Mouse (Mus musculus) lung, embryonic 15.5 days (tissue): ENCODE data around the gene Lrrc26. TPM values are rescaled to one million over a fixed set of nuclear protein-coding genes. Genes with fewer than 3 reads are reported as not detected.

Experiments used
- ATAC-seq: fragments of 200-750 bp; cut with Nextera tagmentation; 2 replicates; pipeline ENCODE4 v1.8.0; 2017; ENCODE audit warnings: moderate number of reproducible peaks, borderline replicate concordance; ENCODE audit not compliant: low FRiP score, low TSS enrichment; ENCODE audit errors: extremely low read depth
- H3K27ac ChIP-seq: fragments of 300-500 bp; sonication (generic); 2 replicates; pipeline ENCODE4 v1.5.1; 2015; ENCODE audit warnings: moderate library complexity, mild to moderate bottlenecking, inconsistent platforms
- H3K27me3 ChIP-seq: fragments of 300-500 bp; sonication (generic); 2 replicates; pipeline ENCODE4 v1.6.1; 2015; ENCODE audit warnings: inconsistent platforms
- H3K36me3 ChIP-seq: fragments of 300-500 bp; sonication (generic); 2 replicates; pipeline ENCODE4 v1.6.1; 2015; ENCODE audit warnings: inconsistent platforms
- H3K4me1 ChIP-seq: fragments of 300-500 bp; sonication (generic); 2 replicates; pipeline ENCODE4 v1.6.1; 2015; ENCODE audit warnings: inconsistent platforms
- H3K4me2 ChIP-seq: fragments of 300-500 bp; sonication (generic); 2 replicates; pipeline ENCODE4 v1.6.1; 2015; ENCODE audit warnings: inconsistent platforms, mild to moderate bottlenecking, moderate library complexity
- H3K4me3 ChIP-seq: fragments of 300-500 bp; sonication (generic); 2 replicates; pipeline ENCODE4 v1.5.1; 2015; ENCODE audit warnings: mild to moderate bottlenecking, inconsistent platforms
- H3K9ac ChIP-seq: fragments of 300-500 bp; sonication (generic); 2 replicates; pipeline ENCODE4 v1.6.1; 2015; ENCODE audit warnings: inconsistent platforms
- H3K9me3 ChIP-seq: fragments of 300-500 bp; sonication (generic); 2 replicates; pipeline ENCODE4 v1.6.1; 2016; ENCODE audit warnings: inconsistent platforms
- WGBS: fragments of 180-500 bp; shearing (Covaris S2); methylation state at CpG from one replicate; pipeline ENCODE4 v1.1.7; 2015; 5-methylcytosine and 5-hydroxymethylcytosine counted together
- polyA plus RNA-seq: library from polyadenylated mRNA; unstranded; fragments of >200 nt; fragmentation: Nextera tagmentation; extraction: Ambion mirVana; gene quantifications from 2 replicates; pipeline ENCODE4 v1.2.1, GENCODE M21; 2015

Lrrc26 gene
- polyA plus RNA-seq, 1 experiment from 2014 or later = 4.5 TPM

- peaks cover 10% of the 10 kb centered on the region for H3K4me1 ChIP-seq
- H3K9me3 ChIP-seq = no peaks in the 10 kb centered on the region
- H3K4me2 ChIP-seq = peak overlapping the region; percentile 79
- H3K27ac ChIP-seq = no peak overlapping the region
- WGBS = 3% methylated on average over 43 of the region's 45 CpGs
- H3K9ac ChIP-seq = peak overlapping the region; percentile 34; the same call in 1 of the 2 replicates
- ATAC-seq = peak; percentile 73
- peak overlapping the region; percentile 44 for H3K4me3 ChIP-seq
- peaks cover 57% of the 10 kb centered on the region for H3K27me3 ChIP-seq
- H3K36me3 ChIP-seq = no peaks in the 10 kb centered on the region
These were observed 15.2 kb downstream of the Lrrc26 start for GRCm38 (mm10) chr2:25304657-25305541.

GRCm38 (mm10) chr2:25305587-25306359, 16.1 kb downstream of the Lrrc26 start:
- no peaks in the 10 kb centered on the region for H3K9me3 ChIP-seq
- no peaks in the 10 kb centered on the region for H3K36me3 ChIP-seq
- no peak overlapping the region for H3K27ac ChIP-seq
- peak overlapping the region; percentile 79 for H3K4me2 ChIP-seq
- WGBS = 42% methylated on average over 14 of the region's 14 CpGs
- peak overlapping the region; percentile 44 for H3K4me3 ChIP-seq
- no peak for ATAC-seq
- peak overlapping the region; percentile 34; the same call in 1 of the 2 replicates for H3K9ac ChIP-seq
- H3K27me3 ChIP-seq = peaks cover 65% of the 10 kb centered on the region
- peaks cover 10% of the 10 kb centered on the region for H3K4me1 ChIP-seq

GRCm38 (mm10) chr2:25310180-25310579, 20.5 kb downstream of the Lrrc26 start:
- H3K9me3 ChIP-seq = no peaks in the 10 kb centered on the region
- no peak overlapping the region for H3K9ac ChIP-seq
- peaks cover 93% of the 10 kb centered on the region for H3K27me3 ChIP-seq
- H3K4me3 ChIP-seq = no peak overlapping the region
- H3K27ac ChIP-seq = no peak overlapping the region
- H3K4me2 ChIP-seq = no peak overlapping the region
- 48% methylated on average over 10 of the region's 10 CpGs for WGBS
- ATAC-seq = no peak
- H3K36me3 ChIP-seq = no peaks in the 10 kb centered on the region
- H3K4me1 ChIP-seq = peaks cover 3% of the 10 kb centered on the region

GRCm38 (mm10) chr2:25310969-25311368, 21.3 kb downstream of the Lrrc26 start:
- H3K4me3 ChIP-seq = no peak overlapping the region
- H3K36me3 ChIP-seq = no peaks in the 10 kb centered on the region
- ATAC-seq = no peak
- H3K27me3 ChIP-seq = peaks cover 92% of the 10 kb centered on the region
- 2% methylated on average over 22 of the region's 22 CpGs for WGBS
- no peak overlapping the region for H3K9ac ChIP-seq
- H3K9me3 ChIP-seq = no peaks in the 10 kb centered on the region
- no peaks in the 10 kb centered on the region for H3K4me1 ChIP-seq
- H3K4me2 ChIP-seq = no peak overlapping the region
- H3K27ac ChIP-seq = no peak overlapping the region

- H3K27me3 ChIP-seq = peaks cover 92% of the 10 kb centered on the region
- no peak overlapping the region for H3K4me3 ChIP-seq
- H3K9me3 ChIP-seq = no peaks in the 10 kb centered on the region
- WGBS = 2% methylated on average over 11 of the region's 11 CpGs
- H3K9ac ChIP-seq = no peak overlapping the region
- no peaks in the 10 kb centered on the region for H3K36me3 ChIP-seq
- no peaks in the 10 kb centered on the region for H3K4me1 ChIP-seq
- no peak for ATAC-seq
- no peak overlapping the region for H3K27ac ChIP-seq
- no peak overlapping the region for H3K4me2 ChIP-seq
These were observed 21.8 kb downstream of the Lrrc26 start for GRCm38 (mm10) chr2:25311491-25311891.

GRCm38 (mm10) chr2:25318119-25318966, 28.6 kb downstream of the Lrrc26 start:
- no peak; the same call in 1 of the 2 replicates for ATAC-seq
- H3K9ac ChIP-seq = no peak overlapping the region

GRCm38 (mm10) chr2:25318971-25319773, 29.5 kb downstream of the Lrrc26 start, which contains the start of gene Grin1:
Gene Grin1 (minus strand): TSS chr2:25319187.
- no peaks in the 10 kb centered on the region for H3K9me3 ChIP-seq
- WGBS = 9% methylated on average over 58 of the region's 58 CpGs
- peak within 1 kb of the TSS; percentile 54 for H3K4me2 ChIP-seq
- peaks cover 55% of the 10 kb centered on the region for H3K27me3 ChIP-seq
- no peak within 1 kb of the TSS for H3K27ac ChIP-seq
- peak within 1 kb of the TSS; percentile 26 for H3K4me3 ChIP-seq
- peak; percentile 27; the same call in 1 of the 2 replicates for ATAC-seq
- H3K4me1 ChIP-seq = peaks cover 9% of the 10 kb centered on the region
- no peaks in the 10 kb centered on the region for H3K36me3 ChIP-seq
- H3K9ac ChIP-seq = no peak within 1 kb of the TSS

More at GRCm38 (mm10) chr2:25318119-25318966, 28.6 kb downstream of the Lrrc26 start:
- no peaks in the 10 kb centered on the region for H3K36me3 ChIP-seq
- peaks cover 9% of the 10 kb centered on the region for H3K4me1 ChIP-seq
- peak overlapping the region; percentile 26 for H3K4me3 ChIP-seq
- H3K4me2 ChIP-seq = peak overlapping the region; percentile 54
- H3K27me3 ChIP-seq = peaks cover 63% of the 10 kb centered on the region
- 4% methylated on average over 31 of the region's 31 CpGs for WGBS
- H3K9me3 ChIP-seq = no peaks in the 10 kb centered on the region
- no peak overlapping the region for H3K27ac ChIP-seq

GRCm38 (mm10) chr2:25320084-25320483, 30.4 kb downstream of the Lrrc26 start:
- Histone ChIP-seq H3K27me3 (peaks cover 49% of the 10 kb centered on the region), H3K9ac (no peak overlapping the region), H3K36me3 (no peaks in the 10 kb centered on the region), H3K4me1 (peaks cover 9% of the 10 kb centered on the region), H3K9me3 (no peaks in the 10 kb centered on the region), H3K4me2 (no peak overlapping the region), H3K27ac (no peak overlapping the region), H3K4me3 (no peak overlapping the region)
- no peak for ATAC-seq
- WGBS = 31% methylated on average over 2 of the region's 2 CpGs

- ATAC-seq = no peak
- Histone ChIP-seq H3K4me1 (no peaks in the 10 kb centered on the region), H3K36me3 (no peaks in the 10 kb centered on the region), H3K4me2 (no peak overlapping the region), H3K9ac (no peak overlapping the region), H3K27me3 (no peaks in the 10 kb centered on the region), H3K4me3 (no peak overlapping the region), H3K27ac (no peak overlapping the region), H3K9me3 (no peaks in the 10 kb centered on the region)
- 62% methylated on average over 2 of the region's 2 CpGs for WGBS
These were observed 36.3 kb downstream of the Lrrc26 start for GRCm38 (mm10) chr2:25326036-25326435.

- WGBS = 39% methylated on average over 7 of the region's 7 CpGs
- Histone ChIP-seq H3K4me3 (no peak overlapping the region), H3K4me1 (peaks cover 11% of the 10 kb centered on the region), H3K27ac (no peak overlapping the region), H3K9ac (no peak overlapping the region), H3K27me3 (no peaks in the 10 kb centered on the region), H3K36me3 (no peaks in the 10 kb centered on the region), H3K9me3 (no peaks in the 10 kb centered on the region), H3K4me2 (no peak overlapping the region)
- no peak for ATAC-seq
These were observed 38.7 kb downstream of the Lrrc26 start for GRCm38 (mm10) chr2:25328440-25328839.
